Mouse (Mus musculus): ENCODE measurements around the gene Zbtb34. TPM values are rescaled to one million over a fixed set of nuclear protein-coding genes. Genes with fewer than 3 reads are reported as not detected.
A peak's percentile ranks its signal among the peaks of the same experiment; 100 is the strongest.

Gene Zbtb34
- polyA plus RNA-seq, 1 experiment, result 5.7 TPM

DNA sequence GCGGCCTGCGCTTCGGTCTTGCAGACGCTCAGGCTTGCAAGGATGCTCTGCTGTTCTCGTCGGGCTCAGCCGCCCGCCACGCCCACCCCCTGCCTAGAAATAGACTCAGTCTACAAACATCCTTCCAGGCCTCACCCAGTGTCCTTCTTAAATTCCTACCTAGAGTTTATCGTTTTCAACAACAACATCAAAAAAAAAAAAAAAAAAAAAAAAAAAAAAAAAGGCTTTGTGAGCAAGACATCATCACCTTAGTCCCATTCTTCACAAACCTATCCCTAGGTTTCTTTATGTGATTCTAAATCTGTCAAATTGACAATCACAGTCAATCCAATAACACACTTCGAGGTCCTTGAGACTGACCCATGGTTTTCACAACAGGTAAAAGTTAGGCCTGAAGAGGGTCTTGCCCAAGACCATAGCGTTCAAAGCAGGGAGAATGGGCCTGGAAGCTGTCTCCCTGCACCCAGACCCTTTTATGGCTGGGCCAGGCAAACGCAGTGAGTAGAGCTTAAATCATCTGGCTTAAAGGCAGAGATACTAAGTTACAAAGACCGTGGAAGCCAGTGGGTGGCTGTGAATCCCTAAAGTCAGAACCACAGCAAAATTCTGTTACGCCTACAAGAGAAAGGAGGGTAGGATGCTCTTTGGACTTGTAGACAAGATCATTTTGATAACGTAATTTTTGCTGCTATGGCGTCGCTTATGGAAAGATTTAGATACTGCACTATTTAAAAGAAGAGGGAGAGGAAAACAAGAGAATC is 59.3 kb downstream of the Zbtb34 start:
- TF ChIP-seq POLR2A (IDR thresholded peaks at IDR 0.05; ENCODE audit: borderline replicate concordance, control insufficient read depth, low read depth, low read length), result no peak
- TF ChIP-seq CTCF (IDR thresholded peaks at IDR 0.05; ENCODE audit: control insufficient read depth, insufficient read depth, low read length), result no peak
- no peak overlapping the region for H3K27ac ChIP-seq (ENCODE audit: control insufficient read depth, insufficient read depth, low read depth, low read length, poor library complexity)
- no peaks in the 10 kb centered on the region for H3K4me1 ChIP-seq (ENCODE audit: control insufficient read depth, insufficient read depth, low read length)
- peak overlapping the region; percentile 80 for H3K4me3 ChIP-seq (replicated peaks; ENCODE audit: control insufficient read depth, low read depth, low read length)
- 36% methylated on average over 18 of the region's 18 CpGs for WGBS

DNA sequence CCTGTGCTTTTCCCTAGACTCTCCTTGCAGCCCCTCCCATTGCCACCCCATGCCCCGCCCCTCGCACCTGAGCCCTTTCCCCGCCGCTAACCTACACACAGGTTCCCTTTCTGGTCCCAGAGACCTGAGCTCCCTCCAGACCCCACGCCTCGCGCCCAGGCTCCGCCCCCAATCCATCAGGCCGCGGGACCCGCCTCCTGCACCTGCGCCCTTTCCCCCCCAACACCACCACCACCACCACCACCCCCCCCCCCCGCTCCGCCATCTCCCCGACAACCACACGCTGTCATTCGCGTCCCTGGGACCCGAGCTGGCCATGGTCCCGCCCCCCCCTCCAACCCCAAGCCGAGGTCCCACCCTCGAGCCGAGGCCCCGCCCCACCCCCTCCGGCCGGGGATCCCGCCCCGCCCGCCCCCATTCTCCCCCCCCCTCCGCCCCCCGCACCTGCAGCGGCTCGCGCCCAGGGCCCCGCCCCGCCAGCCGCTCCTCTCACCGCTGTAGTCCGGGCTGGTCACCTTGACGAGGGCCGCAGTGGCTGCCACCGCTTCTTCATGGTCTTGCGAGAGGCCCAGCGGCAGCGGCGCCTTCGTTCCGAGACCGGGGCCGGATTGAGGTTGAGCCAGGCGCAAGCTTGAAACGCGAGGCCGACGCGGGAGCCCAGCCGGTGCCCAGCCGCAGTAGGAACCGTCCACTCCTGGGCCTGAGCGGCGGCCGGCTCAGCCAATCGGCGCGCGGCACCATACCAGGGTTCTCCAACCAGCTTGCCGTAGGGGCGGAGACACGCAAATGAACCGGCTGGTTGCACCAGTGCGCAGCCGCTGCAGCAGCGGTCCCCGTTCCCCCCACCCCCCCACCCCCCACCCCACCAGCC is 60.1 kb downstream of the Zbtb34 start, which contains the start of gene Ralgps1:
Gene Ralgps1, minus strand, starts transcription at position 710 of the 871 bp plus-strand sequence.
- H3K4me3 ChIP-seq (replicated peaks; ENCODE audit: control insufficient read depth, low read depth, low read length), result peak within 1 kb of the TSS; percentile 80
- peak within 1 kb of the TSS; percentile 96 for H3K27ac ChIP-seq (ENCODE audit: control insufficient read depth, insufficient read depth, low read depth, low read length, poor library complexity)

DNA sequence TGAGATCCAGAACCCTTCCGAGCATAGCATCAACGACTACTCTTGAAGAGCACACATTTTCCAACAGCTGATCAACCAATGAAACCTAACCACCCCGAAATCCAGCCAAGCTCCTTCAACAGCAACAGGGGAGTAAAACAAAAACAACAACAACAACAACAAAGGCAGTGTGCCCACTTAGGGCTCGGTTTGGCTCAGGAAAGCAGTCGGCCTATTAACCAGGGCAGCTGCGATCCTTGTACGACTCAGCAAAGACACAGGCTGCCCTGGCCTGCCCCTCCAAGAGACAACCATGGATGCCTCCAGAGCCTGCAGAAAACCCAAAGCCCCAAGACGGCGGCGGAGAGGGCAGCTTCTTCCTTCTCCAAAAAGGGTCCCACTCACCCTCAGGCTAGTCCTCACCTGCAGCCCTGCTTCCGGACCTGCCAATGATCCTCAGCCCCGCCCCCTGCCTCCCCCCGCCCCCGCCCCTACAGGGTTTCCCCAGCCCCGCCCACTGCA is 60.8 kb downstream of the Zbtb34 start:
- H3K4me3 ChIP-seq (replicated peaks; ENCODE audit: control insufficient read depth, low read depth, low read length), result peak overlapping the region; percentile 76
- TF ChIP-seq CTCF (IDR thresholded peaks at IDR 0.05; ENCODE audit: control insufficient read depth, insufficient read depth, low read length), result no peak
- WGBS, result 9% methylated on average over 15 of the region's 15 CpGs
- H3K27ac ChIP-seq (ENCODE audit: control insufficient read depth, insufficient read depth, low read depth, low read length, poor library complexity), result no peak overlapping the region
- H3K4me1 ChIP-seq (ENCODE audit: control insufficient read depth, insufficient read depth, low read length), result no peaks in the 10 kb centered on the region

More for the DNA sequence above, 60.1 kb downstream of the Zbtb34 start, which contains the start of gene Ralgps1:
- under 1% methylated on average over 64 of the region's 74 CpGs for WGBS
- TF ChIP-seq POLR2A (IDR thresholded peaks at IDR 0.05; ENCODE audit: borderline replicate concordance, control insufficient read depth, low read depth, low read length) (peak; percentile 47; the same call in 1 of the 2 replicates), CTCF (IDR thresholded peaks at IDR 0.05; ENCODE audit: control insufficient read depth, insufficient read depth, low read length) (no peak)
- no peaks in the 10 kb centered on the region for H3K4me1 ChIP-seq (ENCODE audit: control insufficient read depth, insufficient read depth, low read length)

DNA sequence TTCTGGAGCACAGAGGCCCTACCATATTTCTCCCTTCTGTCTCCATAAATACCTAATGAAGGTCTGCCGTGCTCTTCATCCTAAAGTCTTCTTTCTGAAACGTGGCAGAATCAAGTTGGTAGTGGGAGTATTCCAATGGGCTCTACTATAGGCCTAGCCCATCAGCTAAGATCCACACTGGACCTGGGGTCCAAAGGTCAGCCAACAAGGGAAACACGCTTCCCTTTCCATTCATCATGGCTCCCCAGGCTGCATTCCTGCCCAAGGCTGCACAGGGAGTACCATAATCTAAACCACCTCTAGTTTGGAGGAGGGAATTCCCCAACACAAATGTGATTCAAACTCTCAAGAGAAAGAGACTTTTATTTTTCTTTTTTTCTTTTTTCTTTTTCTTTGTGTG is 61.7 kb downstream of the Zbtb34 start:
- H3K27ac ChIP-seq (ENCODE audit: control insufficient read depth, insufficient read depth, low read depth, low read length, poor library complexity), result no peak overlapping the region
- H3K4me3 ChIP-seq (replicated peaks; ENCODE audit: control insufficient read depth, low read depth, low read length), result no peak overlapping the region
- TF ChIP-seq CTCF (IDR thresholded peaks at IDR 0.05; ENCODE audit: control insufficient read depth, insufficient read depth, low read length), result no peak
- no peak for TF ChIP-seq POLR2A (IDR thresholded peaks at IDR 0.05; ENCODE audit: borderline replicate concordance, control insufficient read depth, low read depth, low read length)
- WGBS, result 81% methylated on average over 3 of the region's 3 CpGs
- no peaks in the 10 kb centered on the region for H3K4me1 ChIP-seq (ENCODE audit: control insufficient read depth, insufficient read depth, low read length)

DNA sequence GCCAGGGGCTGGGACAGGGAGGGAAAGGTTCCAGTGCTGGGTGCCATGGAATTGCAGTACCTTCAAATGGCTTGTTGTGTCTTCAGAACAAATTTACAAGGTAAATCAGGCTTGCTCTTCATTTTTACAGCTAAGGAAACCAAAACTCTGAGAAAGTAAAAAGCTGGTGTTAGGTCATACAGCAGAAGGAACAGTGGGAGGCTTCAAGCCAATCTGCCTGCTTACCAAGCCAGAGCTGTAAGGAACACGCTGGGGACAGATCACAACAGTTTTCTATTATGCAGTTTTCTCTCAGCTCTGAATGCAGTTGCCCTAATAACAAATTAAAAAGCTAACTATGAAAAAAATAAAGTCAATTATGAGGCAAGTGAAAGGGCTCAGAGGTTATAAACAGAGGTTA is 62.6 kb downstream of the Zbtb34 start:
- 83% methylated on average over 1 of the region's 1 CpGs for WGBS
- TF ChIP-seq POLR2A (IDR thresholded peaks at IDR 0.05; ENCODE audit: borderline replicate concordance, control insufficient read depth, low read depth, low read length), result no peak
- TF ChIP-seq CTCF (IDR thresholded peaks at IDR 0.05; ENCODE audit: control insufficient read depth, insufficient read depth, low read length), result no peak
- H3K4me3 ChIP-seq (replicated peaks; ENCODE audit: control insufficient read depth, low read depth, low read length), result no peak overlapping the region
- no peak overlapping the region for H3K27ac ChIP-seq (ENCODE audit: control insufficient read depth, insufficient read depth, low read depth, low read length, poor library complexity)
- no peaks in the 10 kb centered on the region for H3K4me1 ChIP-seq (ENCODE audit: control insufficient read depth, insufficient read depth, low read length)

DNA sequence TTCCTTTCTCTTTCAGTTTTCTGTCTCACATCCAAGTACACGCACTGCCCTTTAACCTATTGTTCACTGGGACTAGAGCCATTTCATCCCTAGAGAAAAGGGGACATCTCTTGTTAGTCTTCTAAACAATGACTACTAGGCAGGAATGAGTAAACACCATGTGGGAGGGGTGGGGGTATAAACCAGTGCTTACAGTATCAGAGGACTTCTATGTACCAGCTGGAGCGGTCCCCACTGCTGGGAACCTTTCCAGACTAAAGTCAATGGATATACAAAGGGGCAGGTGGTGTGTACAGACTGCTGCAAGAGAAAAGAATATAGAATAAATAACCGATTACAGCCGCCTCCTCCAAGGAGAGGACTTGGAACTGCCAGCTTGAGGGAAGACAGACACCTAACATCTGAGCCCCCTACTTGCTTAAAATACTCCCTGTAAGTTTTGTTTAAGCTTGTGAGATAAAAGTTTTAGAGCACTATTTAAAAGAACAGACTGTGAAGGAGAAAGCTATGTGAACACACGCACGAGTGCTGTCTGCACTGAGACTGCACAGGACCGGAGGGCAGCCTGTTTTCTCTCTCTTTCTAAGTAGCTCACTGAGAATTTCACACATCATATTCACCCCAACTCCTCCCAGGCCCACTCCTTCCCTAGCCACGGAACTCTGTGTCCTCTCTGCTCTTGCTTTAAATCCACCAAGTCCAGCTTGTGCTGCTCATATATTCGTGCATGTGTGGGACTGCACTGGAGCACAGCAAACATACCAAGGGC is 65.2 kb downstream of the Zbtb34 start:
- no peaks in the 10 kb centered on the region for H3K4me1 ChIP-seq (ENCODE audit: control insufficient read depth, insufficient read depth, low read length)
- no peak overlapping the region for H3K27ac ChIP-seq (ENCODE audit: control insufficient read depth, insufficient read depth, low read depth, low read length, poor library complexity)
- TF ChIP-seq POLR2A (IDR thresholded peaks at IDR 0.05; ENCODE audit: borderline replicate concordance, control insufficient read depth, low read depth, low read length) (no peak), CTCF (IDR thresholded peaks at IDR 0.05; ENCODE audit: control insufficient read depth, insufficient read depth, low read length) (no peak)
- H3K4me3 ChIP-seq (replicated peaks; ENCODE audit: control insufficient read depth, low read depth, low read length), result no peak overlapping the region
- 81% methylated on average over 9 of the region's 9 CpGs for WGBS

DNA sequence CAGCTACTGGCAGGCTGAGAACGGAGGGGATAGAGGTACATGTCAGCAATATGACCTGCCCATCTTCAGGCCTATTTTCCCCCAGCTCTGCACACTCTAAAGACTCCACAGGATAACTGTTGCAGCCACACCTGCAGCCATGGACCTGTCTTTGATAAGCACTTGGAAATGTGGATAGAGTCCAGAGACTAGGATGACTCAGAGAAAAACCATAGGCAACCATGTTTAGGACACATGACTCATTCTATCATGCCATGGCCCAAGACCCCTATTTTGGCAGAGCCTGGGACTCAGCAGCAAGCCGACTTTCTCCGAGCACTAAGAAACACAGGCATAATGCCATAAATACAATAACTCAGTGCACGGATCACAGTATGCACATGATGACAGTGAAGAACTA is 66.5 kb downstream of the Zbtb34 start:
- Histone ChIP-seq H3K4me1 (ENCODE audit: control insufficient read depth, insufficient read depth, low read length) (no peaks in the 10 kb centered on the region), H3K4me3 (replicated peaks; ENCODE audit: control insufficient read depth, low read depth, low read length) (no peak overlapping the region), H3K27ac (ENCODE audit: control insufficient read depth, insufficient read depth, low read depth, low read length, poor library complexity) (no peak overlapping the region)
- TF ChIP-seq POLR2A (IDR thresholded peaks at IDR 0.05; ENCODE audit: borderline replicate concordance, control insufficient read depth, low read depth, low read length), result no peak
- no peak for TF ChIP-seq CTCF (IDR thresholded peaks at IDR 0.05; ENCODE audit: control insufficient read depth, insufficient read depth, low read length)
- 87% methylated on average over 4 of the region's 4 CpGs for WGBS

Data from bone marrow, adult 2 months (tissue).